Mouse (Mus musculus) kidney, postnatal 25 days (tissue): ENCODE results near the gene Cyp24a1.
A peak's percentile ranks its signal among the peaks of the same experiment; 100 is the strongest.

ENCODE experiments used
- DNase-seq, 2 experiments: peaks; one replicate each; pipeline ENCODE4 v3.0.0; 2021; ENCODE audit warnings: mixed read lengths in 2 of 2

Gene Cyp24a1

GRCm38 (mm10) chr2:170497091-170497566 is at the start of gene Cyp24a1:
Gene Cyp24a1 (minus strand): TSS chr2:170497145.
- peak; percentile 78 to 95 for DNase-seq

GRCm38 (mm10) chr2:170545745-170546144 is 48.8 kb upstream of the Cyp24a1 start:
- DNase-seq = peak in 1 of 2 experiments; percentile 15

- peak in 1 of 2 experiments; percentile 20 for DNase-seq
Measured at GRCm38 (mm10) chr2:170544950-170545349, 48.0 kb upstream of the Cyp24a1 start.

- DNase-seq = peak; percentile 36 to 52
Measured at GRCm38 (mm10) chr2:170544159-170544558, 47.2 kb upstream of the Cyp24a1 start.

- DNase-seq = no peak
Measured at GRCm38 (mm10) chr2:170543625-170544024, 46.7 kb upstream of the Cyp24a1 start.

- peak in 1 of 2 experiments; percentile 6 for DNase-seq
Measured at GRCm38 (mm10) chr2:170539211-170539610, 42.3 kb upstream of the Cyp24a1 start.

GRCm38 (mm10) chr2:170535841-170536240 is 38.9 kb upstream of the Cyp24a1 start:
- no peak for DNase-seq

GRCm38 (mm10) chr2:170534803-170535174 is 37.8 kb upstream of the Cyp24a1 start:
- no peak for DNase-seq

GRCm38 (mm10) chr2:170534116-170534802 is 37.3 kb upstream of the Cyp24a1 start:
- DNase-seq = no peak

- DNase-seq = no peak
Measured at GRCm38 (mm10) chr2:170530256-170530655, 33.3 kb upstream of the Cyp24a1 start.

GRCm38 (mm10) chr2:170529766-170530165 is 32.8 kb upstream of the Cyp24a1 start:
- DNase-seq = no peak

- peak in 1 of 2 experiments; percentile 54 for DNase-seq
Measured at GRCm38 (mm10) chr2:170528061-170528460, 31.1 kb upstream of the Cyp24a1 start.

- peak in 1 of 2 experiments; percentile 61 for DNase-seq
Measured at GRCm38 (mm10) chr2:170526513-170526912, 29.6 kb upstream of the Cyp24a1 start.

- DNase-seq = peak; percentile 63 to 74
Measured at GRCm38 (mm10) chr2:170520321-170520971, 23.5 kb upstream of the Cyp24a1 start.

GRCm38 (mm10) chr2:170513756-170514155 is 16.8 kb upstream of the Cyp24a1 start:
- DNase-seq = no peak

GRCm38 (mm10) chr2:170511073-170511891 is 14.3 kb upstream of the Cyp24a1 start:
- DNase-seq = peak; percentile 93 to 96

GRCm38 (mm10) chr2:170508821-170509220 is 11.9 kb upstream of the Cyp24a1 start:
- DNase-seq = peak; percentile 91 to 98

- DNase-seq = peak; percentile 81 to 88
Measured at GRCm38 (mm10) chr2:170507734-170508133, 10.8 kb upstream of the Cyp24a1 start.

- no peak for DNase-seq
Measured at GRCm38 (mm10) chr2:170503983-170504382, 7.0 kb upstream of the Cyp24a1 start.

GRCm38 (mm10) chr2:170503343-170503742 is 6.4 kb upstream of the Cyp24a1 start:
- DNase-seq = no peak

- DNase-seq = peak; percentile 33 to 70
Measured at GRCm38 (mm10) chr2:170498011-170498410, 1.1 kb upstream of the Cyp24a1 start.

- peak; percentile 30 to 61 for DNase-seq
Measured at GRCm38 (mm10) chr2:170496154-170496930, 603 bp downstream of the Cyp24a1 start, which contains the start of gene Pfdn4. Gene Pfdn4 (plus strand): TSS chr2:170496428.
